Mouse (Mus musculus): Measurements from ENCODE around the gene Tbc1d16. TPM values are rescaled to one million over a fixed set of nuclear protein-coding genes. Genes with fewer than 3 reads are reported as not detected.

Tbc1d16 gene
- polyA plus RNA-seq, 1 experiment from 2014 or later = 17.5 TPM

DNA sequence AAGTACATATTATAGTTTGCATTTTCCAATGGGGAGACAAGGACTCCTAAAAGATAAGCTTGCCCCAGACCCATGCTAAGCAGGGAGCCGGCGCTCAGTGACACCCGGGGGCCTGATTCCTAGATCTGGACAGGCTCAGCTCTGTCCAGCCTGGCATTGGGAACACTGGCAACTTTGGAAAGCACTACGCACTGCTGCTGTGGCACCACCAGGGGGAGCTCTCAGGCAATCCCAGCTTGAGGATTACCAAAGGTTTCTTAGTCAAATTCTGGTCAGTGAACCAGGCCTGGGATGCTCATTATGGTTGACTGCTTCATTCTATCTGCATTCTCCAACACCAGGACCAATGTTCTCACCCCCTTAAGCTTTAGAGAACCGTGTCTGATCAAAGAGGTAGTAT is 21.7 kb downstream of the Tbc1d16 start:
- peaks cover 14% of the 10 kb centered on the region for H3K4me1 ChIP-seq (ENCODE audit: insufficient read depth)
- TF ChIP-seq CTCF (IDR thresholded peaks at IDR 0.05; ENCODE audit: low read depth) = peak; percentile 94
- 35% methylated on average over 5 of the region's 5 CpGs for WGBS
- H3K9me3 ChIP-seq (ENCODE audit: low read depth, low read length) = no peaks in the 10 kb centered on the region
- H3K4me3 ChIP-seq (ENCODE audit: low read depth, low read length) = no peak overlapping the region
- H3K27ac ChIP-seq (ENCODE audit: low read depth) = no peak overlapping the region
- H3K4me2 ChIP-seq = no peak overlapping the region
- H3K9ac ChIP-seq = no peak overlapping the region
- ATAC-seq (ENCODE audit: insufficient read depth) (no peak), DNase-seq (peak; percentile 90)
- peaks cover 44% of the 10 kb centered on the region for H3K36me3 ChIP-seq (ENCODE audit: insufficient read depth)
- H3K27me3 ChIP-seq (ENCODE audit: insufficient read depth, low read length) = no peaks in the 10 kb centered on the region

DNA sequence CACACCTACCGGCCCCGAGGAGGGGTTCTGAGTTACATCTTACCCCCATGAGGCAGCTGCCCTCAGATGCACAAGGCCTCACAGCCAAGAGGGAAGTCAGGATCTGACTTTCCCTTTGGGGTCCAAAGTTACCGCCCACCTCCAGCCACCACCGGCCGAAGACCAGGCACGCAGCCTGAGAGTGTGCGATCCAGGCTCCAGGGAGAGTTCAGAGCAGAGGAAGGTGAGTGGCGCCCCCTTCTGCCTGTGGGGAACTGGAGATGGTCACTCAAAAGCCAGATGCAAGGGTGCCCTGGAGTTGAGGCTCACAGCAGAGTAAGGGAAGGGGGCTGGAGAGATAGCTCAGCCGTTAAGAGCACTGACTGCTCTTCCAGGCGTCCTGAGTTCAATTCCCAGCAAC is 22.6 kb downstream of the Tbc1d16 start:
- H3K27me3 ChIP-seq (ENCODE audit: insufficient read depth, low read length) = no peaks in the 10 kb centered on the region
- peaks cover 47% of the 10 kb centered on the region for H3K36me3 ChIP-seq (ENCODE audit: insufficient read depth)
- H3K4me1 ChIP-seq (ENCODE audit: insufficient read depth) = peaks cover 12% of the 10 kb centered on the region
- no peak overlapping the region for H3K4me2 ChIP-seq
- WGBS = 88% methylated on average over 10 of the region's 10 CpGs
- H3K27ac ChIP-seq (ENCODE audit: low read depth) = no peak overlapping the region
- no peaks in the 10 kb centered on the region for H3K9me3 ChIP-seq (ENCODE audit: low read depth, low read length)
- no peak for ATAC-seq (ENCODE audit: insufficient read depth)
- peak; percentile 21; the same call in 1 of the 2 replicates for TF ChIP-seq CTCF (IDR thresholded peaks at IDR 0.05; ENCODE audit: low read depth)
- H3K9ac ChIP-seq = no peak overlapping the region
- no peak overlapping the region for H3K4me3 ChIP-seq (ENCODE audit: low read depth, low read length)
- DNase-seq = no peak

DNA sequence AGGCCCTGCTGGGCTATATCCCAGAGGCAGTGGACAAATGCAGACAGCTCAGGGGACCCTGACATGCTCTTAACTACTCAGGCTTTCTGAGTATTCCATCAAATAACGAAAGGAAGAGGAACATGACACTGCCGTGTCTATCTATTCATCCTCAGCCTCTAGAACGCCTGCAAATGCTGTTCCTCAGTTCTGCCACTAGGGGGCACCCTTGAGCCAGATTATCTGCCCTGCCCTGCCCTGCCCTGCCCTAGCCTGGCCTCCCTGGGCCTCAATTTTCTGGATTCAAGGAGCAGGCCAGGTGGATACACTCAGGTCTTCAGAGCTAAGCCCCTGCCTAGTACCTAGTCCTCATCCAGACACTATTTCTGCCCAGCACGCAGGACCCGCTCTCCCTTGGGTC is 24.9 kb downstream of the Tbc1d16 start:
- no peak overlapping the region for H3K9ac ChIP-seq
- peaks cover 41% of the 10 kb centered on the region for H3K36me3 ChIP-seq (ENCODE audit: insufficient read depth)
- 41% methylated on average over 5 of the region's 5 CpGs for WGBS
- 0 out of 2 replicates have a peak, but pooled peaks have one; percentile 9 for ATAC-seq (ENCODE audit: insufficient read depth)
- no peak overlapping the region for H3K27ac ChIP-seq (ENCODE audit: low read depth)
- no peaks in the 10 kb centered on the region for H3K4me1 ChIP-seq (ENCODE audit: insufficient read depth)
- no peak overlapping the region for H3K4me2 ChIP-seq
- no peak overlapping the region for H3K4me3 ChIP-seq (ENCODE audit: low read depth, low read length)
- H3K27me3 ChIP-seq (ENCODE audit: insufficient read depth, low read length) = no peaks in the 10 kb centered on the region
- H3K9me3 ChIP-seq (ENCODE audit: low read depth, low read length) = no peaks in the 10 kb centered on the region
- peak; percentile 65 for DNase-seq
- peak; percentile 94 for TF ChIP-seq CTCF (IDR thresholded peaks at IDR 0.05; ENCODE audit: low read depth)

DNA sequence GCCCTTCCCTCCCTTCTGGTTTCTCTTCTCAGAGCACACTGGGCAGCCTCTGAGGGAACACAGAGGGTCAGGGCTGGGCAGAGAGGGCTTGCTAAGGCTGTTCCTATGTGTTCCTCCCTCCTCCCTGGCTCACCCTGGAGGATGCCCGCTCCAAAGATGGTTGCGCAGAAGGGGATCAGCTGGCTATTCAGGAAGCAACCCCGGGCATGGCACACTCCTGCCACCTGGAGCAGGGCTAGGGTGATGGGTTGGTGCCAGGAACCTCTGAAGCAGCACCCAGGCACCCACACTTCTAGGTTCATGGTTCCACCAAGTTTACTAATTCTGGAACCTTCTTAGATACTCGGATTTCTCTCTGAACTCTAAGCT is 29.1 kb downstream of the Tbc1d16 start:
- ATAC-seq (ENCODE audit: insufficient read depth) (no peak), DNase-seq (no peak)
- Histone ChIP-seq H3K27me3 (ENCODE audit: insufficient read depth, low read length) (no peaks in the 10 kb centered on the region), H3K4me3 (ENCODE audit: low read depth, low read length) (no peak overlapping the region), H3K9me3 (ENCODE audit: low read depth, low read length) (no peaks in the 10 kb centered on the region), H3K36me3 (ENCODE audit: insufficient read depth) (peaks cover 19% of the 10 kb centered on the region; the same call in 1 of the 2 replicates), H3K9ac (no peak overlapping the region), H3K4me1 (ENCODE audit: insufficient read depth) (no peaks in the 10 kb centered on the region), H3K27ac (ENCODE audit: low read depth) (no peak overlapping the region), H3K4me2 (no peak overlapping the region)
- WGBS = 77% methylated on average over 4 of the region's 4 CpGs
- no peak for TF ChIP-seq CTCF (IDR thresholded peaks at IDR 0.05; ENCODE audit: low read depth)

DNA sequence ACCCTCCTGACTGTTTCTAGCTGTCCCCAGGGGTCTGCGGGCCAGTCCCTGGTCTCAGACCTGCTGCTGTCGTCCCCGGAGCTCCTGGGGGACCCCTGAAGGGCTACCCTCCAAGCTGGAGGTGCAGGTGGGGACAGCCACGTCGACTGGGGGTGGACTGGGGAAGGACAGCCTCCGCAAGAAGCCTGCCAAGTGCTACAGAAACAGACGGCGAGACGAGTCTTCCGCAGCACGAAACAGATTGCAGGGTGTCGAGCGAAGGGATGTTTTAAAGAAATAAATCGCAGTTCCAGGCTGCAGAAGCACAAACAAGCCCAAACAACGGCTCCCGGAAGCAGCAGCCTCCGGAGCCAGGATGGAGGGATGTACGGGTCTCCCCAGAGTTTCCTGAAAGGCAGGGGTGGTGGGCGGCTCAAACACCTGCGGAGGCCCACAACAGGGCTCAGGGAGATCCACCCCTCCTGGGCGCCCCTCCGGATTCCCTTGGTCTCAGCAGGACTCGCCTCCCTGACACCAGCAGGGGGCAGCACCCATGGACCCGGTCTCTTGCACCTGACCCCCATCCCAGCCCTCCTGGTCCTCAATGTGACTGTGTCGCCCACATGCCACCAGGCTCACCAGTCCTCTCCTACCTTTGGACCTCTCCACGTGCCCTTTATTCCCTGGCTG is 29.6 kb downstream of the Tbc1d16 start:
- H3K36me3 ChIP-seq (ENCODE audit: insufficient read depth) = peaks cover 16% of the 10 kb centered on the region; the same call in 1 of the 2 replicates
- TF ChIP-seq CTCF (IDR thresholded peaks at IDR 0.05; ENCODE audit: low read depth) = peak; percentile 63
- no peak for DNase-seq
- H3K27me3 ChIP-seq (ENCODE audit: insufficient read depth, low read length) = no peaks in the 10 kb centered on the region
- no peak overlapping the region for H3K4me2 ChIP-seq
- no peaks in the 10 kb centered on the region for H3K4me1 ChIP-seq (ENCODE audit: insufficient read depth)
- no peak overlapping the region for H3K4me3 ChIP-seq (ENCODE audit: low read depth, low read length)
- no peak overlapping the region for H3K27ac ChIP-seq (ENCODE audit: low read depth)
- ATAC-seq (ENCODE audit: insufficient read depth) = no peak
- H3K9ac ChIP-seq = no peak overlapping the region
- 54% methylated on average over 26 of the region's 26 CpGs for WGBS
- no peaks in the 10 kb centered on the region for H3K9me3 ChIP-seq (ENCODE audit: low read depth, low read length)

DNA sequence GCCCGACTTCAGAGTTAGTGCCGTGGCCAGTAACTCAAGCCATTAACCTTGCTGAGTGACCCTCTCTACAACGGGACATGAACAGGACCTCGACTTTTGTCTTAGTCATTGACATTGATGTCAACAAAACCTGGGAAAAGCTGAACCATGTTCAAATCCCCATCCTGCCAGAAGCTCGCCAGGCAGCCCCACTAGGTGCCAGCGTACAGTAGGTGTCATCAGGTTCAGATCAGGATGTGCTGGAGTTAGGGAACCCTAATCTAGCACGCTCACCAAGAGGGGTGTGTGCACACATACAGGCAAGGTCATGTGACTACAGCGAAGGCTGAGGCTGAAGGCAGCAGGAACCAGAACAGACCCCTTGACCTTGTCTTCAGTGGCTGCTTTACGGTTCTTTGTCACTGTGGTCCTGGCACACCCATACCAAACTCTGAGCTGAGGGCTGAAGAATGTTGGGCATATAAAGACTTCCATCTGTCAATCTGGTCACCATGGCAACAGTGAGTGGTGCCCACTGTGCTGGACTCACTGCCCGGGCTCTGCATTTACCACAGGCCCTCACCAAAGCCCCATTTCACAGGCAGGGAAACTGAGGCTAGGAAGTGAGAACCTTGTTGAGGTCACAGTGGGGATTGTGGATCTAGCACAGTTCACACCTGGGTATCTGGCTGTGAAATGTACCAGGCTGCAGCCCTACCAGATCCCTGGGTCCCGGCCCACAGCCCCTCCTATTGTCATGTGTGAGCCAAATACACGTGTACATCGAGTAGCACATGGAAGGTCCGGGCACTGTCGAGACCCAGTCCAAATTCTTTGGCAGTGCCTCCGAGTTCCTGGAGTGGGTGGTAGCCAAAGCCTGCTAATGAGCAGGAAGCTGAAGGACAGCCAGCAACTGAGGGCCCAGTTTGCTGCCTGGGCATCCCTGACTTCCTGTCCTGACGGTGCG is 30.4 kb downstream of the Tbc1d16 start:
- no peak overlapping the region for H3K4me3 ChIP-seq (ENCODE audit: low read depth, low read length)
- TF ChIP-seq CTCF (IDR thresholded peaks at IDR 0.05; ENCODE audit: low read depth) = no peak
- ATAC-seq (ENCODE audit: insufficient read depth) (no peak), DNase-seq (no peak)
- H3K36me3 ChIP-seq (ENCODE audit: insufficient read depth) = peaks cover 13% of the 10 kb centered on the region; the same call in 1 of the 2 replicates
- H3K4me1 ChIP-seq (ENCODE audit: insufficient read depth) = no peaks in the 10 kb centered on the region
- no peaks in the 10 kb centered on the region for H3K9me3 ChIP-seq (ENCODE audit: low read depth, low read length)
- WGBS = 84% methylated on average over 18 of the region's 18 CpGs
- no peak overlapping the region for H3K27ac ChIP-seq (ENCODE audit: low read depth)
- H3K9ac ChIP-seq = no peak overlapping the region
- no peaks in the 10 kb centered on the region for H3K27me3 ChIP-seq (ENCODE audit: insufficient read depth, low read length)
- H3K4me2 ChIP-seq = no peak overlapping the region

DNA sequence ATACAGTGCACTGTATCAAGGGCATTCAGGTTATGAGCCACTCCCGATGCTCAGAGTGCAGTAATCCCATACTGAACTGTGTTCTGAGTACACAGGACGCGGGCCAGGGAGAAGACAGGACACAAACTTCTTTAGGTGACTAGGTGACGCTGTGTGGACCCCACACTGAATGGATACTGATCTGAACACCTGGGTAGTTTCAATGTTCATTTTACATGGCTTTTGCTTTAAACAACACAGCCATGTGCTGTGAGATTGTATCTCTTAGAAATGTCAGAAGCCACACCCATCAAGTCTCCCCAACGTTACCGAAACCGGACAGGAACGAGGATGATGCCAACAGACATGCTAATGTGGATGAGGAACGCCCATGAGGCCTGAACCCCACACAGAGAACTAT is 35.7 kb downstream of the Tbc1d16 start:
- Histone ChIP-seq H3K9me3 (ENCODE audit: low read depth, low read length) (no peaks in the 10 kb centered on the region), H3K4me2 (no peak overlapping the region), H3K27me3 (ENCODE audit: insufficient read depth, low read length) (no peaks in the 10 kb centered on the region), H3K4me1 (ENCODE audit: insufficient read depth) (0 out of 2 replicates have a peak, but pooled peaks cover 10% of the 10 kb centered on the region), H3K4me3 (ENCODE audit: low read depth, low read length) (no peak overlapping the region), H3K27ac (ENCODE audit: low read depth) (no peak overlapping the region), H3K36me3 (ENCODE audit: insufficient read depth) (no peaks in the 10 kb centered on the region; the same call in 1 of the 2 replicates), H3K9ac (no peak overlapping the region)
- TF ChIP-seq CTCF (IDR thresholded peaks at IDR 0.05; ENCODE audit: low read depth) = no peak
- WGBS = 76% methylated on average over 9 of the region's 9 CpGs
- ATAC-seq (ENCODE audit: insufficient read depth) = no peak
- no peak for DNase-seq

Data from lung, embryonic 14.5 days (tissue).